Mouse (Mus musculus) heart, embryonic 11.5 days (tissue): ENCODE data around the gene Tmem218. TPM values are rescaled to one million over a fixed set of nuclear protein-coding genes. Genes with fewer than 3 reads are reported as not detected.

Experiments
- ATAC-seq: fragments of 200-750 bp; cut with Nextera tagmentation; replicated peaks from 2 replicates; pipeline ENCODE4 v1.8.0; 2017; ENCODE audit warnings: moderate library complexity; ENCODE audit not compliant: insufficient number of reproducible peaks, low FRiP score, low TSS enrichment
- H3K27ac ChIP-seq: fragments of 300-500 bp; sonication (generic); 2 replicates; pipeline ENCODE4 v1.5.1; 2014; ENCODE audit warnings: mild to moderate bottlenecking, low read depth, low read length
- H3K27me3 ChIP-seq: fragments of 300-500 bp; sonication (generic); 2 replicates; pipeline ENCODE4 v1.6.1; 2014; ENCODE audit warnings: mild to moderate bottlenecking, low read length, mixed read lengths; ENCODE audit not compliant: control insufficient read depth, insufficient read depth
- H3K36me3 ChIP-seq: fragments of 300-500 bp; sonication (generic); 2 replicates; pipeline ENCODE4 v1.6.1; 2014; ENCODE audit warnings: mild to moderate bottlenecking, low read length, moderate library complexity, mixed read lengths; ENCODE audit not compliant: control insufficient read depth, insufficient read depth
- H3K4me1 ChIP-seq: fragments of 300-500 bp; sonication (generic); 2 replicates; pipeline ENCODE4 v1.6.1; 2014; ENCODE audit warnings: low read length; ENCODE audit not compliant: control insufficient read depth, insufficient read depth
- H3K4me2 ChIP-seq: fragments of 300-500 bp; sonication (generic); 2 replicates; pipeline ENCODE4 v1.6.1; 2014; ENCODE audit warnings: mild to moderate bottlenecking, moderate library complexity
- H3K4me3 ChIP-seq: fragments of 300-500 bp; sonication (generic); 2 replicates; pipeline ENCODE4 v1.5.1; 2014; ENCODE audit warnings: low read depth, low read length
- H3K9ac ChIP-seq: fragments of 300-500 bp; sonication (generic); 2 replicates; pipeline ENCODE4 v1.6.1; 2014; ENCODE audit warnings: mild to moderate bottlenecking, low read depth, low read length, moderate library complexity
- H3K9me3 ChIP-seq: fragments of 300-500 bp; sonication (generic); replicated peaks from 2 replicates; pipeline ENCODE4 v1.6.1; 2016; ENCODE audit warnings: low read length; ENCODE audit not compliant: control insufficient read depth
- WGBS: fragments of 180-500 bp; shearing (Covaris S2); extraction: QIAGEN DNeasy Blood & Tissue Kit; methylation state at CpG from one replicate; pipeline ENCODE4 v1.1.7; 2014; ENCODE audit not compliant: insufficient replicate concordance; 5-methylcytosine and 5-hydroxymethylcytosine counted together
- polyA plus RNA-seq: library from polyadenylated mRNA; unstranded; fragments of >200 nt; fragmentation: Nextera tagmentation; extraction: Ambion mirVana; gene quantifications from 2 replicates; pipeline ENCODE4 v1.2.1, GENCODE M21; 2014

The Tmem218 gene
- polyA plus RNA-seq, 1 experiment from 2014 or later: 8.2 TPM

- Histone ChIP-seq H3K9me3 (no peaks in the 10 kb centered on the region), H3K4me2 (no peak overlapping the region), H3K27me3 (no peaks in the 10 kb centered on the region), H3K9ac (no peak overlapping the region), H3K36me3 (no peaks in the 10 kb centered on the region), H3K27ac (no peak overlapping the region), H3K4me3 (no peak overlapping the region), H3K4me1 (0 out of 2 replicates have a peak, but pooled peaks cover 2% of the 10 kb centered on the region)
- WGBS: 81% methylated on average over 5 of the region's 5 CpGs
- ATAC-seq: no peak
Measured at GRCm38 (mm10) chr9:37181596-37181995, 26.4 kb upstream of the Tmem218 start.

GRCm38 (mm10) chr9:37183176-37183575 lies 24.8 kb upstream of the Tmem218 start:
- Histone ChIP-seq H3K27ac (no peak overlapping the region), H3K36me3 (no peaks in the 10 kb centered on the region), H3K27me3 (no peaks in the 10 kb centered on the region), H3K9ac (no peak overlapping the region), H3K9me3 (no peaks in the 10 kb centered on the region), H3K4me3 (no peak overlapping the region), H3K4me2 (no peak overlapping the region), H3K4me1 (no peaks in the 10 kb centered on the region)
- ATAC-seq: no peak
- WGBS: 55% methylated on average over 2 of the region's 2 CpGs

GRCm38 (mm10) chr9:37187407-37187806 lies 20.6 kb upstream of the Tmem218 start:
- Histone ChIP-seq H3K4me1 (no peaks in the 10 kb centered on the region), H3K4me3 (no peak overlapping the region), H3K27ac (no peak overlapping the region), H3K27me3 (no peaks in the 10 kb centered on the region), H3K9me3 (no peaks in the 10 kb centered on the region), H3K36me3 (no peaks in the 10 kb centered on the region), H3K9ac (no peak overlapping the region), H3K4me2 (no peak overlapping the region)
- no peak for ATAC-seq
- WGBS: 83% methylated on average over 5 of the region's 5 CpGs

GRCm38 (mm10) chr9:37188024-37188423 lies 20.0 kb upstream of the Tmem218 start:
- Histone ChIP-seq H3K9me3 (no peaks in the 10 kb centered on the region), H3K4me1 (no peaks in the 10 kb centered on the region), H3K27ac (no peak overlapping the region), H3K36me3 (no peaks in the 10 kb centered on the region), H3K27me3 (no peaks in the 10 kb centered on the region), H3K9ac (no peak overlapping the region), H3K4me2 (no peak overlapping the region), H3K4me3 (no peak overlapping the region)
- ATAC-seq: no peak
- WGBS: 86% methylated on average over 3 of the region's 3 CpGs

- no peaks in the 10 kb centered on the region for H3K4me1 ChIP-seq
- H3K9me3 ChIP-seq: no peaks in the 10 kb centered on the region
- 63% methylated on average over 4 of the region's 4 CpGs for WGBS
- H3K4me2 ChIP-seq: no peak overlapping the region
- H3K4me3 ChIP-seq: no peak overlapping the region
- H3K27me3 ChIP-seq: no peaks in the 10 kb centered on the region
- no peak for ATAC-seq
- H3K36me3 ChIP-seq: no peaks in the 10 kb centered on the region
- no peak overlapping the region for H3K27ac ChIP-seq
- no peak overlapping the region for H3K9ac ChIP-seq
Measured at GRCm38 (mm10) chr9:37197067-37197466, 11.0 kb upstream of the Tmem218 start.

GRCm38 (mm10) chr9:37200414-37200813 lies 7.6 kb upstream of the Tmem218 start:
- H3K4me2 ChIP-seq: no peak overlapping the region
- H3K27me3 ChIP-seq: no peaks in the 10 kb centered on the region
- H3K9ac ChIP-seq: no peak overlapping the region
- no peaks in the 10 kb centered on the region for H3K36me3 ChIP-seq
- no peaks in the 10 kb centered on the region for H3K4me1 ChIP-seq
- no peak for ATAC-seq
- no peak overlapping the region for H3K4me3 ChIP-seq
- 79% methylated on average over 5 of the region's 5 CpGs for WGBS
- H3K9me3 ChIP-seq: no peaks in the 10 kb centered on the region
- H3K27ac ChIP-seq: no peak overlapping the region

GRCm38 (mm10) chr9:37203884-37204283 lies 4.1 kb upstream of the Tmem218 start:
- no peak overlapping the region for H3K4me3 ChIP-seq
- H3K27me3 ChIP-seq: no peaks in the 10 kb centered on the region
- peaks cover 7% of the 10 kb centered on the region for H3K4me1 ChIP-seq
- no peak overlapping the region for H3K4me2 ChIP-seq
- no peak for ATAC-seq
- 74% methylated on average over 5 of the region's 5 CpGs for WGBS
- H3K27ac ChIP-seq: no peak overlapping the region
- no peak overlapping the region for H3K9ac ChIP-seq
- no peaks in the 10 kb centered on the region for H3K9me3 ChIP-seq
- H3K36me3 ChIP-seq: no peaks in the 10 kb centered on the region

GRCm38 (mm10) chr9:37213060-37213738 lies 5.2 kb downstream of the Tmem218 start:
- H3K27ac ChIP-seq: no peak overlapping the region
- H3K4me2 ChIP-seq: no peak overlapping the region
- WGBS: 84% methylated on average over 13 of the region's 13 CpGs
- no peak overlapping the region for H3K9ac ChIP-seq
- no peak for ATAC-seq
- peaks cover 3% of the 10 kb centered on the region; the same call in 1 of the 2 replicates for H3K4me1 ChIP-seq
- H3K27me3 ChIP-seq: no peaks in the 10 kb centered on the region
- no peaks in the 10 kb centered on the region for H3K36me3 ChIP-seq
- H3K9me3 ChIP-seq: no peaks in the 10 kb centered on the region
- no peak overlapping the region for H3K4me3 ChIP-seq
